Mouse (Mus musculus): ENCODE data around the gene Ift57. TPM values are rescaled to one million over a fixed set of nuclear protein-coding genes. Genes with fewer than 3 reads are reported as not detected.

Gene Ift57
- polyA plus RNA-seq, 1 experiment from 2014 or later = 38.3 TPM

DNA sequence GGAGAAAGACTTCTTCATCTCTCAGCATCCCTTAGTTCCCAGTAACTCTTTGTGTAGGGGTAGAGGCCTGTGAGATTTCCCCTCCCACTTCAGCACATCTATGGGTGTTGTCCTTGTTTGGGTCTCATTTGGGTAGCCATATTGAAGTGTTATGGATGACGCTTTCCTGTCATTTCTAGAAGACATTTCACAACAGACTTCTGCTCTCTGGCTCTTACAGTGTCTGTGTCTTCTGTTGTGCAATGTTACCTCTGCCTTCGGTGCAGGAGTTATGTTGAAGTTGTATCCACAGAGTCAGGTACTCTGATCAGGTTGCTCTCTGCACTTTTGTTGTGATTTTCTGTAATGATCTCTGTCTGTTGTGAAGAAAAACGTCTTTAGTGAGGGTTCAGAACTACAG is 14.3 kb downstream of the Ift57 start:
- no peak overlapping the region for H3K4me2 ChIP-seq (replicated peaks)
- H3K27me3 ChIP-seq = no peaks in the 10 kb centered on the region
- ATAC-seq (ENCODE audit: insufficient number of reproducible peaks, insufficient read depth, low FRiP score, low TSS enrichment) = no peak
- H3K36me3 ChIP-seq = peaks cover 12% of the 10 kb centered on the region; the same call in 1 of the 2 replicates
- no peak overlapping the region for H3K4me3 ChIP-seq
- H3K9me3 ChIP-seq = no peaks in the 10 kb centered on the region
- no peaks in the 10 kb centered on the region for H3K4me1 ChIP-seq
- H3K9ac ChIP-seq = no peak overlapping the region
- H3K27ac ChIP-seq = no peak overlapping the region
- 85% methylated on average over 3 of the region's 3 CpGs for WGBS

DNA sequence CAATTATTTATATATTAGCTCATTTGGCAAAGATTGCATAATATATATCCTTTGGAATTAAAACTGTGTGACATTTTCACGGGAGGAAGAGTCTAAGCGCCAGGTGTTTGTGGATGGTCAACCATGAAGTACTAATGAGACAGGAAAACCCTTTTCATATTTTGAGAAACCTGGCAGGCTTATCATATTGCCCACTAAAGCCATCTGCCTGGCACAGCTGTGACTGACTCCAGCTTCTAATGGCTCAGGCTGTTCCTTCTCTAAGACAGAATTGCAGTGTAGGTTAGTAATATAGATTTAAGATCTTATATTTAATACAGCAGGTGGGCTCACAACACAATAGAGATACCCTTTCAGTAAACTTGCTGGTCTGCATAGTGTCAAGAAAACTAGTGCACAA is 21.6 kb downstream of the Ift57 start:
- no peak overlapping the region for H3K9ac ChIP-seq
- no peak overlapping the region for H3K4me3 ChIP-seq
- H3K27ac ChIP-seq = no peak overlapping the region
- ATAC-seq (ENCODE audit: insufficient number of reproducible peaks, insufficient read depth, low FRiP score, low TSS enrichment) = no peak
- 93% methylated on average over 2 of the region's 2 CpGs for WGBS
- H3K27me3 ChIP-seq = no peaks in the 10 kb centered on the region
- no peak overlapping the region for H3K4me2 ChIP-seq (replicated peaks)
- no peaks in the 10 kb centered on the region for H3K9me3 ChIP-seq
- H3K4me1 ChIP-seq = no peaks in the 10 kb centered on the region
- H3K36me3 ChIP-seq = no peaks in the 10 kb centered on the region

DNA sequence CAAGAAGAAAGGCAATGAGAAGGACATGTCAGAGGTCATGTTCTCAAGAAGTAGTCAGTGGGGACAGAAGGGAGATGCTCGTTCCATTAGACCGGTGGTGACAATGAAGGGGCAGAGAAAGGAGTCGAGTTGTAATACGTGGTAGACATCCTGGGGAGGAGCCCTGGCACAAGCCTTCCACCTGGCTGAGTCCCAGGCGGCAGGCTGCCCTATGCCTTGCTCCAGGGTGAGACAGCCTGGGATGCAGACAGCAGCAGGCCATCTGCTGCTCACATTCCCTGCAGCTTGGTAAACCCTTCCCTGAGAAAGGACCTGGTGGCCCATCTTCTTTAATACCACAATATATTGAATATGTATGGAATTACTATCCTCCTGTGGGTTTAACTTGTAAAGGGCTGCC is 22.6 kb downstream of the Ift57 start:
- H3K9me3 ChIP-seq = no peaks in the 10 kb centered on the region
- 64% methylated on average over 5 of the region's 5 CpGs for WGBS
- no peaks in the 10 kb centered on the region for H3K4me1 ChIP-seq
- H3K9ac ChIP-seq = no peak overlapping the region
- H3K4me3 ChIP-seq = no peak overlapping the region
- no peak overlapping the region for H3K27ac ChIP-seq
- no peak overlapping the region for H3K4me2 ChIP-seq (replicated peaks)
- no peaks in the 10 kb centered on the region for H3K36me3 ChIP-seq
- H3K27me3 ChIP-seq = no peaks in the 10 kb centered on the region
- no peak for ATAC-seq (ENCODE audit: insufficient number of reproducible peaks, insufficient read depth, low FRiP score, low TSS enrichment)

DNA sequence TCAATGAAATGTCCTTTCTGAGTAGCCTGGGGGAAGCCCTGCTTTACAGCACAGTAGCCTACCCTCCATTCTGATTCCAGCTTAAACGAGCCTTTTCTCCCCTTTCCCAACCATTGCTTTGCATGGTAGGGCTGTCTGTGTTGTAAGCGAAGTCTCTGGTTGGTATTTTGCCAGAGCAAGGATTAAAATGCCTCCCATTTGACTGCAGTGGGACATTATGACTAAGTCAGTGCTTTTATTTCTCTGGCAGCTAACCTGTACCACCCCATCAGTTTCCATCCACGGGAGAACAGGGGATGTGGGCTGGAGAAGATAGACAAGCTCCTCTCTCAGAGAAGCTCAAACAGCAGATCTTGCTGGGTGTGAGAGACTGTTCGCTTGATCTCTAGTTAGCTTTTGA is 24.2 kb downstream of the Ift57 start:
- no peaks in the 10 kb centered on the region for H3K4me1 ChIP-seq
- no peaks in the 10 kb centered on the region for H3K27me3 ChIP-seq
- WGBS = 81% methylated on average over 4 of the region's 4 CpGs
- no peak for ATAC-seq (ENCODE audit: insufficient number of reproducible peaks, insufficient read depth, low FRiP score, low TSS enrichment)
- H3K36me3 ChIP-seq = no peaks in the 10 kb centered on the region
- no peak overlapping the region for H3K9ac ChIP-seq
- H3K27ac ChIP-seq = no peak overlapping the region
- no peak overlapping the region for H3K4me3 ChIP-seq
- no peak overlapping the region for H3K4me2 ChIP-seq (replicated peaks)
- no peaks in the 10 kb centered on the region for H3K9me3 ChIP-seq

DNA sequence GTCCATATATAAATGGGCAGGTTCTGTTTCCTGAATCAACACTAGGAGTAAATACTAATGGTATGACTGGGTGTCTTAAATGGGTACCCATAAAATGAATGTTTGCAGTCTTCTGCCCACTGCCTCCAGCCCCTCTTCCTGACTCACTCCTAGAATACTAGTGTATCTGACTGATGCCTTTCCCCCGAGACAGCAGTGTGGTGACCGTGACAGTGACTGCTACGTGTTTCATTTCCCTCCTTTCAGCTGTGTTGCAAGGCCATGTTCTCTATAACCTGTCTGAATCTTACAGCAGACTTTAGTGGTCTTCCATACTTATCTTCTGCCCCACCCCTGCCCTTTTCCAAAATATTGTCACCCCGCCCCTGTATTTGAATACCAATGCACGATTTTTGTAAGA is 25.2 kb downstream of the Ift57 start:
- H3K4me3 ChIP-seq = no peak overlapping the region
- H3K36me3 ChIP-seq = no peaks in the 10 kb centered on the region
- WGBS = 82% methylated on average over 5 of the region's 5 CpGs
- ATAC-seq (ENCODE audit: insufficient number of reproducible peaks, insufficient read depth, low FRiP score, low TSS enrichment) = no peak
- no peaks in the 10 kb centered on the region for H3K27me3 ChIP-seq
- no peaks in the 10 kb centered on the region for H3K9me3 ChIP-seq
- no peak overlapping the region for H3K9ac ChIP-seq
- H3K27ac ChIP-seq = no peak overlapping the region
- H3K4me1 ChIP-seq = no peaks in the 10 kb centered on the region
- no peak overlapping the region for H3K4me2 ChIP-seq (replicated peaks)

DNA sequence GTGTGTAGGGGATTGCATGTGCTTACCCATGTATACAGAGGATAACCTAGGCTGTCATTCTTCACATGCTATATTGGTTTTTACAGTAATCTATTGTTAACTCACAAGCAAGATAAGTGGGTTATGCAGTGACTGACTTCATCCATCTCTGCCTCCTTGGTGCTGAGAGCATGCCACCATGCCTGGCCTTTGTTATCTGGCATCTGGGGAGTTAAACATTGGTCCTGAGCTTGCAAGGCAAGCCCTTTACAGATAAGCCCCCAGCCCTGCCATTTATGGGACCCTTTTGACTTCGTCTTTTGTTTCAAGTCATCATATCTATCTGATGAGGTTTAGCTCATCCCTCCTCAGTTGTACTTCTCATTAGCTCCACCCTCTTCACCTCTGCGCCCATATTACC is 25.9 kb downstream of the Ift57 start:
- Histone ChIP-seq H3K4me3 (no peak overlapping the region), H3K9ac (no peak overlapping the region), H3K9me3 (no peaks in the 10 kb centered on the region), H3K4me1 (no peaks in the 10 kb centered on the region), H3K4me2 (replicated peaks) (no peak overlapping the region), H3K36me3 (no peaks in the 10 kb centered on the region), H3K27ac (no peak overlapping the region), H3K27me3 (no peaks in the 10 kb centered on the region)
- 88% methylated on average over 2 of the region's 2 CpGs for WGBS
- ATAC-seq (ENCODE audit: insufficient number of reproducible peaks, insufficient read depth, low FRiP score, low TSS enrichment) = 0 out of 2 replicates have a peak, but pooled peaks have one; percentile 28

DNA sequence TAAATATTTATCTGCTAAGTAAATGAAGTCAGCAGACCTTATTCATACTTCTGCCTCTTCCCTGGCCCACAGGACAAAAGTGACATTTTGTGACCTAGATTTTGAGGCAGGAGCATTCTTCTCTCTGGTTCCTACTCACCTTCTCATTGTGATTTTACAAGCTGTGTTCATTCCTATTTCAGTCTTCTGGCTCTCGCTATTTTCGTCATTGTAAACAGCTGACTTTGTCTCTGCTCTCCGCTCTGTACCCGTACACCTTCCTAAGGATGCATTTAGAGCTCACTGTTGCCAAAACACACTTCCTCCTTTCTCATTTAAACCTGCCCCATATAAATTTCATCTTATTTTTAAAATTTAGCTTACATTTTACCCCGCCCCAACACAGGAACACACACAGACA is 26.4 kb downstream of the Ift57 start:
- 85% methylated on average over 5 of the region's 5 CpGs for WGBS
- Histone ChIP-seq H3K4me3 (no peak overlapping the region), H3K36me3 (no peaks in the 10 kb centered on the region), H3K4me2 (replicated peaks) (no peak overlapping the region), H3K9me3 (no peaks in the 10 kb centered on the region), H3K9ac (no peak overlapping the region), H3K27ac (no peak overlapping the region), H3K27me3 (no peaks in the 10 kb centered on the region), H3K4me1 (no peaks in the 10 kb centered on the region)
- ATAC-seq (ENCODE audit: insufficient number of reproducible peaks, insufficient read depth, low FRiP score, low TSS enrichment) = no peak

DNA sequence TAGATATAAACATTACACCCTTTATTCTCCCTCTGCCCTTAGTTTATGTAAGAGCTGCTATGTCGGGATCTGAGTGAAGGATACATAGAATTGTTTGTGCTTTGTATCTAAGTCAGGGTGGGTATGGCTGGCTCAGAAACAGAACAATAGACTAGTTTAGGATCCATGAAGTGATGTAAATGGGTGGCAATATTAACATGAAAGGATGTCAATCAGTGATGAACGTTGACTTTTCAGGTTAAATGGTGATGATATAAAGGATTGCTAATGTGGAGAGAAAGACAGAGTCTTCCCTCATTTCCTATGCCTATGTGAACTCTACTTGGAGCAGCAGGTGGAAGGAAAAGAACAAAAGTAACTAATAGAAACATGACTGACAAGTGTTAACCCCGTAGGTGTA is 27.2 kb downstream of the Ift57 start:
- Histone ChIP-seq H3K9me3 (no peaks in the 10 kb centered on the region), H3K9ac (no peak overlapping the region), H3K36me3 (no peaks in the 10 kb centered on the region), H3K4me1 (no peaks in the 10 kb centered on the region), H3K27me3 (no peaks in the 10 kb centered on the region), H3K4me2 (replicated peaks) (no peak overlapping the region), H3K4me3 (no peak overlapping the region), H3K27ac (no peak overlapping the region)
- ATAC-seq (ENCODE audit: insufficient number of reproducible peaks, insufficient read depth, low FRiP score, low TSS enrichment) = no peak
- WGBS = 76% methylated on average over 3 of the region's 3 CpGs

DNA sequence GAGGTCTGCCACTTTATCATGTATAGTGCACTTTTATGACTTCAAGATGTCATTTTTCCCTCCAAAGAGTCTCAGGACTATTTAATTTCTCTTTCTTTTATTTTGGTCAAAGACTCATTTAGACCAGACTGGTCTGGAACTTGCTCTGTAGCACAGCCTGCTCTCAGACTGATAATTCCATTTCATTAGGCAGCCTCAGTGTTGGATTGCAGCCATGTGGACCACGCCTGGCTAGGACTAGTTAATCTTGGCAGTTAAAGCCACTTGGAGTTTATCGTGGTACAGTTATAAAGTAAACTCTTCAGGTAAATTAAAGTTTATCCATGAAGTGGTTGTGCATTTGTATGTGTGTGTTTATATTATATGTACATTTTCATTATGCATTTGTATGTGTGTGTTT is 27.7 kb downstream of the Ift57 start:
- Histone ChIP-seq H3K36me3 (no peaks in the 10 kb centered on the region), H3K9ac (no peak overlapping the region), H3K9me3 (no peaks in the 10 kb centered on the region), H3K4me1 (no peaks in the 10 kb centered on the region), H3K4me2 (replicated peaks) (no peak overlapping the region), H3K27me3 (no peaks in the 10 kb centered on the region), H3K27ac (no peak overlapping the region), H3K4me3 (no peak overlapping the region)
- WGBS = 75% methylated on average over 2 of the region's 2 CpGs
- no peak for ATAC-seq (ENCODE audit: insufficient number of reproducible peaks, insufficient read depth, low FRiP score, low TSS enrichment)

DNA sequence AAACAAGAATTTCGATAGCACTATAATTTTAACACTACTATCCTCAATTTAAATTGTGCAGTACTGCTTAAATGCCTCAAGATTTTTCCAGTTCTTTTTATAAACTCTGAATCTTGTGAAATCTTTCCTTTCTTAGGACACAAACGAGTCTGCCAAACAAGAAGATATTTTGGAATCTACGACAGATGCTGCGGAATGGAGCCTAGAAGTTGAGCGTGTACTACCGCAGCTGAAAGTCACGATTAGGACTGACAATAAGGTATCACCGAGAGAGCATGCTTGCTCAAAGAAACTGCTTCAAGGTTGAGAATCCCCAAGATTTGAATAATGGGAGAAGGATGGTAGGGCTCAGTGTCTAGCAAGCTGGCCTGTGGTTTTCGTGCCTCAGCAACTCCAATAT is 37.5 kb downstream of the Ift57 start:
- H3K9me3 ChIP-seq = no peaks in the 10 kb centered on the region
- ATAC-seq (ENCODE audit: insufficient number of reproducible peaks, insufficient read depth, low FRiP score, low TSS enrichment) = no peak
- no peaks in the 10 kb centered on the region for H3K4me1 ChIP-seq
- H3K4me3 ChIP-seq = no peak overlapping the region
- H3K9ac ChIP-seq = no peak overlapping the region
- H3K27ac ChIP-seq = no peak overlapping the region
- no peaks in the 10 kb centered on the region for H3K36me3 ChIP-seq
- 90% methylated on average over 9 of the region's 9 CpGs for whole genome bisulfite sequencing
- no peaks in the 10 kb centered on the region for H3K27me3 ChIP-seq
- H3K4me2 ChIP-seq (replicated peaks) = no peak overlapping the region

DNA sequence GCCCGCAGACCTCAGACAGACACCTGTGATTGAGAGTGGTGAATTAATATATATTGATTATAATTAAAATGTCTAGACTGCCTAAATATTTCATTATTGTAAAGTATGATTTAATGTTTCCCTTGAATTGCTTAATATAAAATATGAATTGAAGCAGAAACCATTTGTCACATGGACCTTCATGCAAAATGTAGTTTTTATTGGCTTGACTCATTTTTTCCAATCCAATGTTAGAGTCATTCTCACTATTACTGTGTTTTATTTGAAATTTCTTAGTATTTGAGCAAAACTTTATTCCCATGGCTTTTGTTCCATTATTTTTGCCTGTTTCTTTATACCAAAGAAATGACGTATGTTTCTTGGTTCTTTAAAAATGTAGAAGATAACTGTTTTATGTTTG is 48.3 kb downstream of the Ift57 start:
- WGBS = 93% methylated on average over 2 of the region's 2 CpGs
- Histone ChIP-seq H3K9ac (no peak overlapping the region), H3K9me3 (no peaks in the 10 kb centered on the region), H3K36me3 (no peaks in the 10 kb centered on the region), H3K27me3 (no peaks in the 10 kb centered on the region), H3K4me2 (replicated peaks) (no peak overlapping the region), H3K4me3 (no peak overlapping the region), H3K4me1 (no peaks in the 10 kb centered on the region), H3K27ac (no peak overlapping the region)
- ATAC-seq (ENCODE audit: insufficient number of reproducible peaks, insufficient read depth, low FRiP score, low TSS enrichment) = no peak

DNA sequence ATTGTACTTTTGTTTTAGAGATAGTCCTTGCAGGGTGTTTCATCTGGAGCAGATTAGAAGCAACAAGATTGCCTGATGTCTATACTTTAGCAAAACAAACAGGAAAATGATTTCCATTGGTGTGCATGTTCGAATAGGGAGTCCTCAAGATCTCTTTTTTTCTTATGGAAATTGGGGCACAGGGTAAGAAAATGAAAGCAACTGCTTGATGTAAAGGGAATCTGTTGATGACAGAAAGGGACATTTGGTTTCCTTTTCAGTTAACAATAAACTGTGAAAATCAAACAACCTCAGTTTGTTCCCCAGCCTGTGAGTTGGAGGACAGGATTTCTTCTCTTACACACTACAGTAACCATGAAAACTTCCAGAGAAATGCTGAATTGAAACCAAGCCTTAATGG is 53.9 kb downstream of the Ift57 start:
- ATAC-seq (ENCODE audit: insufficient number of reproducible peaks, insufficient read depth, low FRiP score, low TSS enrichment) = no peak
- no peak overlapping the region for H3K9ac ChIP-seq
- no peak overlapping the region for H3K27ac ChIP-seq
- no peak overlapping the region for H3K4me3 ChIP-seq
- H3K4me1 ChIP-seq = no peaks in the 10 kb centered on the region; the same call in 1 of the 2 replicates
- H3K4me2 ChIP-seq (replicated peaks) = no peak overlapping the region
- H3K36me3 ChIP-seq = no peaks in the 10 kb centered on the region
- H3K9me3 ChIP-seq = no peaks in the 10 kb centered on the region
- 48% methylated on average over 1 of the region's 1 CpGs for WGBS
- H3K27me3 ChIP-seq = no peaks in the 10 kb centered on the region

DNA sequence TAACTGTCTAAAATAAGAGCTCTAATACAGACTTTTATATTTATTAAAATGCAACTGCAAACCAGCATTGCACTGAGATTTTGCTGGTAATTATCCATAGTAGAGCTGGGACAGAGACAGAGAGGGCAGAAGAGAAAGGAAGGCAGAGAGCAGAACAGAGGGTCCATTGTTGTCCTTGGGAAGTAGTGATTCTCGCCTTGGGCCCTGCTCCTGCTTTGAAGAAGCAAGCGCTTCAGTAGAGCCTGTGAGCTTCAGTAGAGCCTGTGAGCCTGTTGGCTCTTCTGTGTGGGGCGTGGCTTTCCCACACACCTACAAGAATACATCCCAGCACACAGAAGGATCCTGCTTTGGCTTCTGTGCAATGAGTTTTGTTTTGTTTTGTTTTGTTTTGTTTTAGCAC is 54.3 kb downstream of the Ift57 start:
- H3K4me1 ChIP-seq = no peaks in the 10 kb centered on the region; the same call in 1 of the 2 replicates
- no peak overlapping the region for H3K4me3 ChIP-seq
- no peaks in the 10 kb centered on the region for H3K27me3 ChIP-seq
- no peaks in the 10 kb centered on the region for H3K9me3 ChIP-seq
- 28% methylated on average over 3 of the region's 3 CpGs for WGBS
- H3K36me3 ChIP-seq = no peaks in the 10 kb centered on the region
- no peak overlapping the region for H3K27ac ChIP-seq
- ATAC-seq (ENCODE audit: insufficient number of reproducible peaks, insufficient read depth, low FRiP score, low TSS enrichment) = no peak
- H3K4me2 ChIP-seq (replicated peaks) = no peak overlapping the region
- H3K9ac ChIP-seq = no peak overlapping the region

All from embryonic facial prominence, embryonic 12.5 days (tissue).